Mouse (Mus musculus) lung, postnatal 0 days (tissue): ENCODE measurements at regions not wholly inside any gene's neighbourhood (a gene's known extent, or its start where the extent isn't known, plus 50 kb on each side); places are given as distances from the start of the nearest gene placed in this dataset.

Experiments
- CTCF ChIP-seq: IDR thresholded peaks from 2 replicates; pipeline ENCODE4 v1.5.1; 2016; ENCODE audit warnings: antibody characterized with exemption, mild to moderate bottlenecking
- EP300 ChIP-seq: IDR thresholded peaks from 2 replicates; pipeline ENCODE4 v1.6.1; 2016; ENCODE audit warnings: antibody characterized with exemption, mild to moderate bottlenecking, control low read depth

DNA sequence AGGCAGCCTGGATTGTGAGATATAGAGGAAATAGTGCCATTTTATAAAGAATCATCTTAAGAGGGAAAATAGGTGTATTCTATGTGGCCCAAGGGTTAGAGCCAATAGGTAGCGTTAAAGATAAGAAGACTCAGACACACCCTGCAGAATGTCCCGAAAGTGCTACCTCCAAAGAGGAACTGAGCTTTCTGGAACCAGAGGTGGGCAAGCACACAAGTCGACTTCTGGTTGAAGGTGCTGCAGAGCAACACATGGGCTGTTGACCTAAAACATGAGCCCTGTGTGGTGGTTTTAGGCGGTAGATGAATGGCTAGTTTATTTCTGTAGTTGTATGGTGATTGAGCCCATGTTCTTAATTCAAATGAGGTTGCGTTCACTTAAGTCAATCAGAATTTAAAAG, 121.4 kb upstream of the Gm26657 start:
- TF ChIP-seq CTCF (no peak), EP300 (no peak)
